Mouse (Mus musculus) spleen, postnatal 0 days (tissue): ENCODE measurements around the gene Ush1c. TPM values are rescaled to one million over a fixed set of nuclear protein-coding genes. Genes with fewer than 3 reads are reported as not detected.

Experiments
- polyA plus RNA-seq: library from polyadenylated mRNA; unstranded; fragments of >200 nt; fragmentation: Nextera tagmentation; extraction: Ambion mirVana; gene quantifications from 2 replicates; pipeline ENCODE4 v1.2.1, GENCODE M21; 2015

Gene Ush1c
- 0.16 TPM in 1 of 2 replicates, not detected in the other for polyA plus RNA-seq

GRCm38 (mm10) chr7:46238346-46238745 lies at the start of gene Ush1c:
Gene Ush1c, minus strand, starts transcription at chr7:46238503.

GRCm38 (mm10) chr7:46240696-46241095 lies 2.4 kb upstream of the Ush1c start, which contains the start of gene Otog:
Gene Otog, plus strand, starts transcription at chr7:46240987.

GRCm38 (mm10) chr7:46179431-46180275 lies 58.6 kb downstream of the Ush1c start, which contains the start of gene Abcc8:
Gene Abcc8, minus strand, starts transcription at chr7:46180033.

Other genes with a start within 250 kb of the Ush1c start
- gene Abcc6, start 208.2 kb downstream of the Ush1c start, polyA plus RNA-seq = 0.02 and 0.05 TPM in 2 replicates
- 18.8 and 21.1 TPM in 2 replicates for gene Nomo1, start 204.8 kb downstream of the Ush1c start, polyA plus RNA-seq
- gene Kcnj11, start 137.7 kb downstream of the Ush1c start, polyA plus RNA-seq = not detected in 2 replicates
- 0.14 and 0.15 TPM in 2 replicates for gene Abcc8, start 58.5 kb downstream of the Ush1c start, polyA plus RNA-seq
- gene Otog, start 2.5 kb upstream of the Ush1c start, polyA plus RNA-seq = not detected in 2 replicates
- 0.11 TPM in 1 of 2 replicates, not detected in the other for gene Myod1, start 138.0 kb upstream of the Ush1c start, polyA plus RNA-seq
- 0.08 TPM in 1 of 2 replicates, not detected in the other for gene Kcnc1, start 158.0 kb upstream of the Ush1c start, polyA plus RNA-seq